Mouse (Mus musculus): ENCODE measurements around the gene Bcl2l1.

The Bcl2l1 gene

GRCm38 (mm10) chr2:152803081-152803480 lies 28.4 kb downstream of the Bcl2l1 start:
- DNase-seq (ENCODE audit: low read depth) = no peak

- no peak for DNase-seq (ENCODE audit: low read depth)
Measured at GRCm38 (mm10) chr2:152802303-152802702, 29.2 kb downstream of the Bcl2l1 start.

GRCm38 (mm10) chr2:152800762-152801113 lies 30.8 kb downstream of the Bcl2l1 start:
- DNase-seq (ENCODE audit: low read depth) = no peak

GRCm38 (mm10) chr2:152799954-152800761 lies 31.4 kb downstream of the Bcl2l1 start:
- no peak for DNase-seq (ENCODE audit: low read depth)

- no peak for DNase-seq (ENCODE audit: low read depth)
Measured at GRCm38 (mm10) chr2:152797589-152797988, 33.9 kb downstream of the Bcl2l1 start.

- no peak for DNase-seq (ENCODE audit: low read depth)
Measured at GRCm38 (mm10) chr2:152794281-152794827, 37.2 kb downstream of the Bcl2l1 start.

- no peak for DNase-seq (ENCODE audit: low read depth)
Measured at GRCm38 (mm10) chr2:152793381-152793780, 38.1 kb downstream of the Bcl2l1 start.

GRCm38 (mm10) chr2:152792461-152792860 lies 39.1 kb downstream of the Bcl2l1 start:
- no peak for DNase-seq (ENCODE audit: low read depth)

GRCm38 (mm10) chr2:152789591-152789999 lies 41.9 kb downstream of the Bcl2l1 start:
- peak; percentile 79 for DNase-seq (ENCODE audit: low read depth)

GRCm38 (mm10) chr2:152788892-152789421 lies 42.6 kb downstream of the Bcl2l1 start:
- DNase-seq (ENCODE audit: low read depth) = peak; percentile 52

GRCm38 (mm10) chr2:152787543-152787942 lies 44.0 kb downstream of the Bcl2l1 start:
- DNase-seq (ENCODE audit: low read depth) = no peak

GRCm38 (mm10) chr2:152787136-152787535 lies 44.4 kb downstream of the Bcl2l1 start:
- no peak for DNase-seq (ENCODE audit: low read depth)

- DNase-seq (ENCODE audit: low read depth) = no peak
Measured at GRCm38 (mm10) chr2:152785446-152786350, 45.8 kb downstream of the Bcl2l1 start.

- no peak for DNase-seq (ENCODE audit: low read depth)
Measured at GRCm38 (mm10) chr2:152784640-152785039, 46.9 kb downstream of the Bcl2l1 start.

- DNase-seq (ENCODE audit: low read depth) = no peak
Measured at GRCm38 (mm10) chr2:152783241-152783640, 48.3 kb downstream of the Bcl2l1 start.

GRCm38 (mm10) chr2:152782656-152783055 lies 48.9 kb downstream of the Bcl2l1 start:
- no peak for DNase-seq (ENCODE audit: low read depth)

- DNase-seq (ENCODE audit: low read depth) = no peak
Measured at GRCm38 (mm10) chr2:152781031-152781711, 50.4 kb downstream of the Bcl2l1 start.

- no peak for DNase-seq (ENCODE audit: low read depth)
Measured at GRCm38 (mm10) chr2:152780466-152780865, 51.1 kb downstream of the Bcl2l1 start.

- no peak for DNase-seq (ENCODE audit: low read depth)
Measured at GRCm38 (mm10) chr2:152777081-152777480, 54.4 kb downstream of the Bcl2l1 start.

GRCm38 (mm10) chr2:152776435-152776834 lies 55.1 kb downstream of the Bcl2l1 start:
- no peak for DNase-seq (ENCODE audit: low read depth)

- no peak for DNase-seq (ENCODE audit: low read depth)
Measured at GRCm38 (mm10) chr2:152776019-152776418, 55.5 kb downstream of the Bcl2l1 start.

GRCm38 (mm10) chr2:152775357-152775756 lies 56.2 kb downstream of the Bcl2l1 start:
- no peak for DNase-seq (ENCODE audit: low read depth)
